Mouse (Mus musculus): ENCODE results near the gene Itga10. TPM values are rescaled to one million over a fixed set of nuclear protein-coding genes. Genes with fewer than 3 reads are reported as not detected.
"Not testable (repeated sequence)": the region's sequence is repeated elsewhere in the genome, so short reads cannot be mapped to it uniquely, and the experiment has no call there.

Itga10 gene
- total RNA-seq, 2 experiments from 2014 or later: 2.3 to 3.1 TPM

DNA sequence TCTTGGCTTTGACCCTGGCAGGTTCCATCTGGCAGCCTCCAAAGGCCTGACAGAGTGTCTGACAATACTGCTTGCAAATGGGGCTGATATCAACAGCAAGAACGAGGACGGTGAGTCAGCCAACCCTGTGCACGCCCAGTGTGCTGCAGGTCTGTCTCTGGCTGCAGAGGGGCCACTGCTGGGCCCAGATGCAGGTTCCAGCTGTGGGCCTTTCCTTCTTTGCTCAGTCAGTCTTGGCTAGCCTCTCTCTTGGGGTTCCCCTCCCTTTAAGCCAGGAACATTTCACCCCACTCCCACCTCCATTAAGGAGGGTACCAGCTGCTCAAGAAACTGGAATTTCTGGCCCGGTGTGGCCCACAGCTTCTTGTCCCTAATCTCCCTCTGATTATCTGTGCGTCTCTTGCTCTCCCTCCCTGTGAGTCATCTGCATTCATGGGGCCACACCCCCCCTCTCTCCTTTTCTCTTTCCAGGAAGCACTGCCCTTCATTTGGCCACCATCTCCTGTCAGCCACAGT, 33.8 kb downstream of the Itga10 start:
- DNase-seq (ENCODE audit: low spot score in 2 of 2): no peak

DNA sequence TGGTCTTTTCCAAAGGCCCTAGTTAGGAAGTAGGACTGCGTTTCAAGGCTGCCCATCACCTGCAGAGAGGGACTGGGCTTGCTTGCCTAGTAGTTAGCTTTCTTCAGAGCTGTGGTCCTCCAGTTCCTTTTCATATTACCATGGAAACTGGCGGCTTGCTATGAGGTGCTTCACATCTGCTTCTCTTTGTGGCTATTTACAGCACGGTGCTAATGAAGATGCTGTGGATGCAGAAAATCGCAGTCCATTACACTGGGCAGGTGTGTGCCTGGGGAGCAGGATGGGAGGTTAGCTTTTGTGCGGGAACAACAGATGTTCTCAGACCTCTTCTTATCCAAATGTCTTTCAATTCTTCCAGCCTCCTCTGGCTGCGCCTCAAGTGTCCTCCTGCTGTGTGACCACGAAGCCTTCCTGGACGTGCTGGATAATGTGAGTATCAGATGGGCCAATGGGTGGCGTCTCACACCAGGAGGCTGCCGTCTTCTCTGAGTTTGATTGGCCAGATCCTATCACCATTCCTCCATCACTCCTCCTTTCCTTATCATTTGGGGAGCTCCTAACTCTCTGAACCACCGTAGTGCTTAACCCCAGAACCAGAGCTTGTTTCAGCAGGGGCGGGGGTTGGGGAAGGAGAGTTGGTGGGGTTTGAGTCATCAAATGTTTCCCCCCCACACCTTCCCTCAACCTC, 35.0 kb downstream of the Itga10 start:
- DNase-seq (ENCODE audit: low spot score in 2 of 2): no peak

DNA sequence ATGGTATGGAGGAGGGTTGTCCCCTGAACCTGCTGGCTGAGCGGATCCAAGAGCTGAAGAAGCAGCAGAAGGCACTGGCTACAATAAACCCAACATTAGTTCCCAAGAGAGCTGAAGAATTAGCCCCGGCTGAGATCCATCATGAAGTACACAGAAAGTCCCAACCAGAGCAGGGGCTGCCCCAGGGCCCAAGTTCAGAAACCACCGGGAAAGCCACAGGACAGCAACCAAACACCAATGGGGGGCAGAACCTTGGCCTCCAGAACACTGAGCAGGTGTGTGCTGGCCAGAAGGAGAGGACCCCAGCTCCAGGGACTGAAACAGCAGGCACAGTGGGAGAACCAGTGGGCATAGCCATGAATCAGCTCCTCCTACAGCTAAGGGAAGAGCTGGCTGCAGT, 38.1 kb downstream of the Itga10 start:
- DNase-seq (ENCODE audit: low spot score in 2 of 2): no peak

DNA sequence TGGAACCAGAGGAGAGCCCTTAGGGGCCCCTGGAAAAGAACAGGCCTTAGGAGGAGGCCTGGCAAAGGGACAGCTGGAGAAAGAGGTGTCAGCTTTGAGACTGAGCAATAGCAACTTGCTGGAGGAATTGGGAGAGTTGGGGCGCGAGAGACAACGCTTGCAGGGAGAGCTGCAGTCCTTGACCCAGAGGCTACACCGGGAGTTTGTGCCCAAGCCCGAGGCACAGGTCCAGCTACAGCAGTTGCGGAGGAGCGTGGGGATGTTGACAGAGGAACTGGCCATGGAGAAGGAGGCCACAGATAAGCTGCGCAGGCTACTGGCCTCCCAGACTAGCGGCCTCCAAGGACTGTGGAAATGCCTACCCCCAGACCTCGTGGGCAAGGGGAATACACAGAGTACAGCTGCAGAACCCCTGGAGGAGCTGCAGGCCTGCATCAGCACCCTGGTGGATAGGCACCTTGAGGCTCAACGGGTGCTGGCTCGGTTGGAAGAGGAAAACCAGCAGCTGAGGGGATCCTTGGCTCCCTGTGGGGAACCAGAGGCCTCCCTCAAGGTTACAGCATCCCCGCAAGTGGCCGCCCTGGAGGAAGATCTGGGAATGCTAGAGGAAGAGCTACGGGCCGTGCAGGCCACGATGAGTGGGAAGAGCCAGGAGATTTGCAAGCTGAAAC, 38.9 kb downstream of the Itga10 start:
- no peak for DNase-seq (ENCODE audit: low spot score in 2 of 2)

DNA sequence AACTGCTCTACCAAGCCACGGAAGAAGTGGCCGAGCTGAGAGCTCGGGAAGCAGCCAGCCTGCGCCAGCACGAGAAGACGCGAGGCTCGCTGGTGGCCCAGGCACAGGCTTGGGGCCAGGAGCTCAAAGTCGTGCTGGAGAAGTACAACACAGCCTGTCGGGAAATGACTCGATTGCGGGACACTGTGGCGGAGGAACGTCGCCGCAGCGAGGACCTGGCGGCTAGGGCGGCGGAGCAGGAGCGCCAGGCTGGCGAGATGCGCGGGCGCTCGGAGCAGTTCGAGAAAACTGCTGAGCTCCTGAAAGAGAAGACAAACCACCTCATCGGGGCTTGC, 39.4 kb downstream of the Itga10 start:
- no peak for DNase-seq (ENCODE audit: low spot score in 2 of 2)

DNA sequence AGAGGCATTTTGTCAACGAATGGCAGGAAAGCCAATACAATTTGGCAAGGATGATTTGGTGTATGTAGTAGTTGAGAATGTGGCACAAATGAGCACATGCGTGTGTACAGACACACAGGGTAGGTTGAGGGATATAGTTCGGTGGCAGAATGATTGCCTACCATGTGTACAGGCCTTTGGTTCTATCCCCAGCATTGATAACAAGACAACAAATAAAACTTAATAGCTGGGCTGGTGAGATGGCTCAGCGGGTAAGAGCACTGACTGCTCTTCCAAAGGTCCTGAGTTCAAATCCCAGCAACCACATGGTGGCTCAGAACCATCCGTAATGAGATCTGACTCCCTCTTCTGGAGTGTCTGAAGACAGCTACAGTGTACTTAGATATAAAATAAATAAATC, 40.7 kb downstream of the Itga10 start:
- not testable (repeated sequence) for DNase-seq (ENCODE audit: low spot score in 2 of 2)

DNA sequence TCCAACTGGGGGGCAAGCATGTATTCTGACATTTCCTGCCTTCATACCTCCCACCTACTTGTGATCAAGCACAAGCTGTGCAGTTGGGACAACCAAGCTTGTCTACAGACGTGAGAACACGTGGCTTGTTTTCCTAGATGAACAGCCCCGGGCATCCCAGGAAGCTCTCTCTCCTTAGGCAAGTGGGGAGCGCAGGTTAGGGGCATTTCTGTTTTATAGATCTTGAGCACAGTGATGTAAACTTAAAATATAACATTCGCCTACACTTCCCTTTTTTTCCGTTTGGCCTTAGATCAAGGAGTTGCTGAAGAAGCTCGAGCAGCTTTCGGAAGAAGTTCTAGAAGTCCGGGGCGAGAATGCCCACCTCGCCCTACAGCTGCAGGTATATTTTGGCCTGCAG, 43.5 kb downstream of the Itga10 start:
- no peak for DNase-seq (ENCODE audit: low spot score in 2 of 2)

DNA sequence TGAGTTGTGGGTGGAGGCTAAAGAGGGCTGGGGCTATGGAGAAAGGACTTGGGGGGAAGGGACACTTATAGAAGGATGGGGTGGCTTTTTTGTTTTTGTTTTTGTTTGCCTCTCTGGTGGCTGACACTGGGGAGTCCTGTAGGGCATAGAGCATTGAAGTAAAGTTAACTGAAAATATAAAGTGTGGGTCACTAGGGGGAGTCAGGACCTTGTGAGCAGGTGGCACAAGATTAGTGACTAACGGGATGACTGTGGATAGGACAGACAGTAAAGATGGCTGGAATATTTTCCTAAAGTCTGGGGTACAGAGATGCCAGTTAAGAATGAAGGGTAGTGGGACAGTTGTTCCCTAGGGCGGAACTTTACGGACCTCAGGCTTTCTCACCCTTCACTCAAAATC, 44.9 kb downstream of the Itga10 start:
- DNase-seq (ENCODE audit: low spot score in 2 of 2): no peak

DNA sequence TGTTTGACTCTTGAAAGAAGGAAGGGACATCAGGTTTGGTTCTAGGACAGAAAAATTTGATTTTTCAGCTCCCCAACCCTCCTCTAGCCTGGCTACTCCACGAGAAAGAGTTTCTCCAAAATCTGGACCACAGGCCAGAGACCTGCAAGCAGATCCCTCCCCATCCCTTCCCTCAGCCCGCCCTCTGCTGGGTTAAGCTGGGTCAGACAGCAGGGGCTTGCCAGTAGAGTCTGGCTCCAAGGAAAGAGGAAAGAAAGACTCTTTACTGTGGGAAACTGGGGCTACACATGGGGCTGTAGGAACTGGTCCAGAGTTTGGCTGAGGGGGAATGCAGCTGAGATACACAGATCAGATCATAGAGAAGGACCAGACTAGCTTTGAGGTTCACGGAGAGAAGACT, 47.1 kb downstream of the Itga10 start:
- DNase-seq (ENCODE audit: low spot score in 2 of 2): no peak

DNA sequence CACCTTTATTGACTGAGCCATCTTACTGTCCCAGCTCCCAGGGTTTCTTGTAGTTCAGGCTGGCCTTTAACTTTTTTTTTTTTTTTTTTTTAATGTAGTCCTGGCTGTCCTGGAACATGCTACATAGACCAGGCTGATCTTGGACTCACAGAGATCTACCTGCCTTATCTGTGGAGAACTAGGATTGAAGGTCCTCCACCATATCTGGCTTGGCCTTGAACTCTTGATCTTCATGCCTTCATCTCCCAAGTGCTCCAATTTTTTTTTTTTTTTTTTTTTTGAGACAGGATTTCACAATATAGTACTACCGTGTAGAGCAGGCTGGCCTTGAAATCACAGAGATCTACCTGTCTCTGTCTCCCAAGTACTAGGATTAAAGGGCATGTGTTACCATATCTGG, 48.2 kb downstream of the Itga10 start:
- no peak for DNase-seq (ENCODE audit: low spot score in 2 of 2)

DNA sequence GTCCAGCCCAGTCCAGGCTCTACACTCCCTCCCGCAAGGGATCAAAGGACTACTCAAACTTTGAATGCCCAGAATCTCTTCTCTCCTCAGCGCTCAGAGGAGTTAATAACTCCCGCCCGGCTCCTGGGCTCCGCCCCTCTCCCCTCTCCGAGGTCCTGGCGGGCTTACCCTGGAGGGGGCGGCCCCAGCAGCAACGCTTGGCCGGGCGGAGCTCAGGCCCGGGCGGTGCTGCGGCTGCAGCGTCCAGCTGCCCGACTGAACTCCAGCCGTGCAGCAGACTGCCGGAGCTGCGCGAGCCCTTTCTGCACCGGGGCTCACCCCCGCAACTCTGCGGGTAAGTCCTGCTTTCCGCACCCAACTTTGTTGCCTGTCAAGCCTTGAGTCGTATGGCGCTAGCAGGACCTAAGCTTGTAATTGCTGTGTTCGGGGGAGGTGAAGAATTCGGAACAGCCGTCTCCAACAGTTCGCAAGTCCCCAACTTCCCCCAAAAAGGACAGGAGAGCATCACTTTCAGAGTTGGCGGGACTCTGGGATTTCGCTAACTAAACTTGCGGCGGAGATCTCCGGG, 50.9 kb downstream of the Itga10 start, which contains the start of gene Pias3:
Gene Pias3, plus strand, starts transcription at position 187 of the 568 bp plus-strand sequence.
- DNase-seq (ENCODE audit: low spot score in 2 of 2): peak in 1 of 2 experiments; percentile 30

DNA sequence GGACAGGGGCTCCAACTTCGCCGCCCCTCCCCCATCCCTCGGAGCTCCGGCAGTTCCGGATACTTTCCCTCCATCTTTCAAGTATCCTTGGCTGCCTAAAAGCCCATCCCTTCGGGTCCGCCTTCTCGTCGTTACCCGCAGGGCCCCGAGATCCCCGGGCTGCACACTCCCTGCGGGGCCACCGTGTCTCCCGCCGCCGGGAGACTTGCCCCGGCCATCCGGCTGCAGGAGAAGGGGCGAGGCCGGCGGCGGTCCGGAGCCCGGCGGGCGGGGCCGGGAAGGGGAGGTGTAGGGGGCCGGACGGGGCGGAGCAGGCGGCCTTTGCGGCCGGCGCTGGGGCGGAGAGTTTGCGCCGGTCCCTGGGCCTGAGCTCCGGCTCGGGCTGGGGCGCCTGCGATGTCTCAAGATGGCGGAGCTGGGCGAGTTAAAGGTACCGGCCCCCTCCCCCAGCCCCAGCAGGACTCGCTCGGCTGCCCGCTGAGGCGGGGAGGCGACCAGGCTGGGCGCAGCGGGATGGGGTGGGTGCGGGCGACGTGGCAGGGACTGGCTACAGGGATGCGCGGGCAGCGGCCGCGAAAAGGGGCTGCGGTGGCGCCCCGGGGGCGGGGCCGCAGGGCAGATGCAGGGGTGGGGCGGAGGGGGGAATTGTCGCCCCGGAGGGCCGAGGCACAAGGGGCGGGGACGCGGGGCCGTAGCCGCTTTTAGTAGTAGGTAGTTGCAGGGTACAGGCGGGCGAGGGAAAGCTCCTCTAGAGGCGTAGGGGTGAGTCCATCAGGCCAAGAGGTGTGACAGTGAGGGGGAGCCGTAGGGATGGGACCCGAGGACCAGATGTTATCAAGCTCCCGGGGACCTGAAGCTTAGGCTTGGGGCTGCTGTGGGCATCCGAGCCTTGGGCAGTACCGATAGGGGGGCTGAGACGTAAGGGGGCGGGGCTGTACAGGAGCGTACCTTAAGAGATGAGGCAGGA, 51.7 kb downstream of the Itga10 start:
- DNase-seq (ENCODE audit: low spot score in 2 of 2): peak; percentile 70 to 78

DNA sequence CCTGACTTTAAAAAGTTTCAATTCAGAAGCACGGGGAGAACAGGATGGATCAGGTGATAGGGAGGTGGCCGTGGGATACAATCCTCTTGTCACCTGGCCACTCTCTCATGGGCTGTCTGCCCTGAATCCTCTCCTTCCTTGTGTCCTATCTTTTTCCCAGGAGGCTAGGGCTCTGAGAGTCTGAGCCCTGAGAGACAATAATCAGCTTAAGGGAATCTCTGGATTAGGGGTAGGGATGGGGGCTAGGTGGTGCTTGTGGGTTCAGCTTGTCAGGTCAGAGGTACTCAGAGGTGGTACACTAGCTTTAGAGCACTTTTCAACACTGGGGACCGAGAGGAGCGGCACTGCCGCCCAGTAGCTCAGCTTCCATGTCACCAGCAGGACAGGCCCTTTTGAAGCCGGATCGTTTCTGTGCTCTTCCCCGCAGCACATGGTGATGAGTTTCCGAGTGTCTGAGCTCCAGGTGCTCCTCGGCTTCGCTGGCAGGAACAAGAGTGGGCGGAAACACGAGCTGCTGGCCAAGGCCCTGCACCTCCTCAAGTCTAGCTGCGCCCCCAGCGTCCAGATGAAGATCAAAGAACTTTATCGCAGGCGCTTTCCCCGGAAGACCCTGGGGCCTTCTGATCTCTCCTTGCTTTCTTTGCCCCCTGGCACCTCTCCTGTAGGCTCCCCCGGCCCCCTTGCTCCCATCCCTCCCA, 53.8 kb downstream of the Itga10 start:
- DNase-seq (ENCODE audit: low spot score in 2 of 2): peak in 1 of 2 experiments; percentile 41

DNA sequence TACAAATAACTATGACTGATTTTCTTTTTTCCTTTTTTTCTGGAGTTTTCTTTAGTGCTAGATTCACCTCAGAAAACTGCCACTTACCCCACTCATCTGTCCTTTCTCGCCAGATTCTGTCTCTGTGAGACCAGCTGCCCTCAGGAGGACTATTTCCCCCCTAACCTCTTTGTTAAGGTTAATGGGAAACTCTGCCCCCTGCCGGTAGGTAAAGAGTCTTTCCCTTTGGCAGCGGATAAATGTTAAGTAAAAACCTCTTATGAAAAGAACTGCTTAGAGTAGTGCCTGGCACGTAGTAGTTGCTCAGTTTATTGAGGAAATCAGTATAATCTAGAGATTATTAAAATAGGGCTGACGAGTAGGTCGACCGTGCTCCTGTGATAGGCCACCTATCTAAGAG, 55.0 kb downstream of the Itga10 start:
- no peak for DNase-seq (ENCODE audit: low spot score in 2 of 2)

DNA sequence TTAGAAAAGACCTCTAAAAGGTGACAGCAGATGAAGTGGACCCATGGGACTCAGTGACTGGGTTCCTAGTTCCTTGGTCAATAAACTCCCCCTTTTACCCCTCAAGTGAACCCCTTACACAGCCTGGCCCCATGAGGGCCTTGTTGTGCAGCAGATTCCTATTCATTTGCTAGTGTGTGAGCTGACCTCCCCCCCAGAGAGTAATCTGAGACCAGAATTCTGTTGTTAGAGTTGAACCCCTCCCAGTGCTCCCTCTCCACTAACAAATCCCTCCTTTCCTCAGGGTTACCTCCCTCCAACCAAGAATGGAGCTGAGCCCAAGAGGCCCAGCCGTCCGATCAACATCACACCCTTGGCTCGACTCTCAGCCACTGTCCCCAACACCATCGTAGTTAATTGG, 55.6 kb downstream of the Itga10 start:
- DNase-seq (ENCODE audit: low spot score in 2 of 2): no peak

DNA sequence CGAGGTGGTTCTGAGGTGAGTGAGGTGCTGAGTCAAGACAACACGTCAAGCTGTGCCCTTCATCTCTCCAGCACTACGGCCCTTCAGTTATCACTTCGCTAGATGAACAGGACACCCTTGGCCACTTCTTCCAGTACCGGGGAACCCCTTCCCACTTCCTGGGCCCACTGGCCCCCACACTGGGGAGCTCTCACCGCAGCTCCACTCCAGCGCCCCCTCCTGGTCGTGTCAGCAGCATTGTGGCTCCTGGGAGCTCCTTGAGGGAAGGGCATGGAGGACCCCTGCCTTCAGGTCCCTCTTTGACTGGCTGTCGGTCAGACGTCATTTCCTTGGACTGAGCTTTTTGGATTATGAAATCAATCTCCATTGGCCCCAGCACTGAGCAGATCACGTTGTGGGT, 59.4 kb downstream of the Itga10 start:
- no peak for DNase-seq (ENCODE audit: low spot score in 2 of 2)

DNA sequence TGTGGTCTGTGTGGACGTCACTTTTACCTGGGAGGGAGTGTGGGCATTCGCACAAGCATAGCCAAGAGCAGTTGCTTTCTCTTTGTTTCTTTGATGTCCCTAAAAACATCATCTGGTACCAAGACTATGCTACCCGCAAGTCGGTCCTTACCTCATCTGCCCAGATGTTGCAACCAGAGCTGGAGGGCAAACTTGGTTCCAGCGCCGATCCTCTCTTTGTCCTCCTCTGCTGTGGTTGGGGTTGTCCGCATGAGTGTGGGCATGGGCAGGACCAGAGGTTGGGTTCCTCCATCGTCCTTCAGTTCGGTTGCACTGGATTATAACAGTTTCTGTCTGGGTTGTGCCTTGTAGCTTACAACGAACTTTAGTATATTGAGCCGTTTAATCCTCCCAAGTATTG, 60.8 kb downstream of the Itga10 start:
- DNase-seq (ENCODE audit: low spot score in 2 of 2): no peak

DNA sequence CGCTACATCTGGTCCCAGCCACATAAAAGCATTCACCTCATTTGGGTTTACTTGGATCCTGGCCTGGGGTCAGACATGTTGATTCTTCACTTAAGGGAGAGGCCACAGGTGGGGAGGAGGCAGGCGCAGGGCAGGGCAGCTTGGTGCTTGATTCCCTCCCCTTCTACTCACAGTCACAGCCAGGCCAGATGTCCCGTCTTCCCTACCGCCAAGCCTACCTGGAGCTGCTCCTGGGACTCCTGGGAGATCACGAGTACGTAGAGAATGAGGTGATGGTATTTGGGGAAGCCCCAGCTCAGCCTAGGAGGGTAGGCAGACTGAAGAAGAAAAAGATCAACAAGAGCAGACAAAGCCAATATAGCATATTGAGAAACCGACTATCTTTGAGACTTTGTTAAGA, 61.6 kb downstream of the Itga10 start:
- no peak for DNase-seq (ENCODE audit: low spot score in 2 of 2)

DNA sequence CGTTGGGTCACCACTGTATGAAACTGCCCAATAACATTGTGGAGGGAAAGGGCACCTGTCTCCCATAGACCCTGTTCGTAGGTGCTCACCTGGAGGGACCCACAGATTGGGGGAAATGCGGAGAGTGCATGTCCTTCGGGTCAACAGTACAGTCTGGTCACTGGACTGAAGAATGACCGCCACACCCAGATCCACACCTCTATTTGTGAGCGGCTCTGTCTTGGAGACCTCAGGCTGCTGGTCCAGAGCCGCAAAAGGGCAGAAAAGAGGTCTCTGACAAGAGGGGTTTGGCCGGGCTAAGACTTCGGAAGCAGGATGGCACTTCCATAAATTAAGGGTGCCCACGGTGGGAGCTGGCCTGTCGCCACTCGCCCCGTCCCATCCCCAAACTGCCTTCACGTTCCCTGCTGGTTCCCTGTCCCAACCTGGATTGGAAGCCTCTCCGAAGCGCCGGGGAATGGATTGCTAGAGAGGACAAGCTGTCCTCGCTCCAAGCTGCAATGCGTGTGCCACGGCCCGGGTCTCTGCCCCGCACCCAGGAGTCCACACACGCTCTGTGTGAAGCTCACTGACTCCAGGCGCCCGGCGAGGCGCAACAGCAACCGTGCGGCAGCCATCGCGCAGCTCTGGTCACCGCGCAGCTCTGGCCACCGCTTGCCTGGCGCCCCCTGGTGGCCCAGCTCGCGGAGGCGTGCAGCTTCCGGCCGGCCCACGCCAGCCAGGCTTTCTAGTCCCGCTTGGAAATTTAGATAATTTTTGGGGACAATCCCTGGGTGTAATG, 62.7 kb downstream of the Itga10 start, which contains the start of gene Nudt17:
Gene Nudt17, minus strand, starts transcription at position 660 of the 781 bp plus-strand sequence.
- peak; percentile 67 to 87 for DNase-seq (ENCODE audit: low spot score in 2 of 2)

DNA sequence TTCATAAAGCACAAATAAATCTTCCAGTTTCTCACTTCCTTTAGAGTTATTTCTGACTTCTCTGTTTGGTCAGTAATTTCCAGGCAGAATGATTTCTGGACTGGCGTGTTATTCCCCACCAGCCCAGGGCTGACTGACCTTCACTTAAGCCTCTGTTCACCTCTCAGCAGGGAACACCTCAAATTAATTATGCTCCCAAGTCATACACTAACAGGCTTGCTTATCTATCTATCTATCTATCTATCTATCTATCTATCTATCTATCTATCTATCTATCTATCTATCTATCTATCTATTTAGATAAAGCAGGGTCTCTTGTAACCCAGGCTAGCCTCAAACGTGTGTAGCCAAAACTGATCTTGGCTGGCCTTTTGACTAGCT, 63.3 kb downstream of the Itga10 start:
- no peak for DNase-seq (ENCODE audit: low spot score in 2 of 2)

All from layer of hippocampus, adult 18-20 months (tissue).